Mouse (Mus musculus): ENCODE data around the gene Cox7a1. TPM values are rescaled to one million over a fixed set of nuclear protein-coding genes. Genes with fewer than 3 reads are reported as not detected.

Cox7a1 gene
- total RNA-seq, 2 experiments from 2014 or later = 827 to 966 TPM

DNA sequence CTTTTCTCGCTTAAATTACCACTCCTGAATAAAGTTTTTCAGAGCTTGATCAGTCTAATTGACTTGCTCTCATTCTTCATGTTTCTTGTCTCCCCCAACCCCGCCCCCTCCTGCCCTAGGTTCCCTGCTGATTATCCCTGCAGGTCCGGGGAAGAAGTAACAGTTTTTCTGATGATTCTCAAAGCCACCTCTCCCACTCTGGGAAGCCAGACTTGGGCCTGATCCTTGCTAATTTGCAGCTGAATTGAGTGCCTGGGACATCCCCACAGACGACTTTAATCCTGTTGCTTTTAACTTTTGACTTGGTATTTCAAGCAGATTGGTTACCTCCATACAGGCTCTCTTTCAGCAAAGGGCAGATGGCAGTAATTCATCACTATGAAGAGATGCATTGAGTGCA is 27.1 kb downstream of the Cox7a1 start:
- intact Hi-C loops (cut with DNase I; ENCODE audit: low total_unique reads) = loop anchor here (5.0 kb wide), 1 partner anchor 34 kb away; no protein-coding TSS in a partner anchor
- DNase-seq = no peak

DNA sequence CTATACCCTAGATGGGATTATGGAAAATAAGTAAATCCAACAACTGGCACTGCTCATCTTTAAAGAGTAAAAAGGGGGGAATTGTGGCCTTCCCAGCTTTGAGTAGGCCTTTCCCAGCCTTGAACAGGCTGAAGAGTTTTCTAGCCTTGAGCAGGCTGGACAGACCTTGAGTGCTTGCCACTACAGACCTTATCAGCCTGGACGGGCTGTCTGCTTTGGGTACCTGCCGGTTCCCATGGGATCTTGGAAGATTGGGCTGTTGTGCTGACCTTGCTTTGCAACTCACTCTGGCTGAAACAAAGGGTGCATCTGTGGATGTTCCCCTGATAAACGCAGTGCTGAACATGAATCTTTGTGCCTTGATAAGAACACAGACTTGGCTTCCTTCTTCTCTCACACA is 29.9 kb downstream of the Cox7a1 start:
- intact Hi-C loops (cut with DNase I; ENCODE audit: low total_unique reads) = loop anchor here (5.0 kb wide), 1 partner anchor 37 kb away; no protein-coding TSS in a partner anchor

DNA sequence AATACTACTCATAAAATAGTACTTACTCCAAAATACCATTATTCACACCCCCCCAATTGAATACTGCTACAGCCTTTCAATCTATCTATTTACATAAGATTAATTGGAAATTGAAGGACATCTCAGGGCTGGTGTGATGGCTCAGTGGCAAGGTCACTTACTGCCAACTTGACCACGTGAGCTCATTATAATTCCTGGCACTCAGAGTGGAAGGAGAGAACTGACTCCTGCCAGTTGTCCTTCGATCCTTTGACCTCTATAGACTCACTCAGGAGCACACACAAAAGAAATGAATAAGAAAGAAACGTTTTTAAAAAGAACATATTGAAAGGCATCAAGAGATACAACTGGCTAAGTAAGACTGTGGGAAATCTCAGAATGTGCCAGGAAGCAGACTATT is 31.9 kb downstream of the Cox7a1 start:
- intact Hi-C loops (cut with DNase I; ENCODE audit: low total_unique reads) = no loop called here
- no peak for DNase-seq

More for the DNA sequence above, 29.9 kb downstream of the Cox7a1 start:
- DNase-seq = no peak

DNA sequence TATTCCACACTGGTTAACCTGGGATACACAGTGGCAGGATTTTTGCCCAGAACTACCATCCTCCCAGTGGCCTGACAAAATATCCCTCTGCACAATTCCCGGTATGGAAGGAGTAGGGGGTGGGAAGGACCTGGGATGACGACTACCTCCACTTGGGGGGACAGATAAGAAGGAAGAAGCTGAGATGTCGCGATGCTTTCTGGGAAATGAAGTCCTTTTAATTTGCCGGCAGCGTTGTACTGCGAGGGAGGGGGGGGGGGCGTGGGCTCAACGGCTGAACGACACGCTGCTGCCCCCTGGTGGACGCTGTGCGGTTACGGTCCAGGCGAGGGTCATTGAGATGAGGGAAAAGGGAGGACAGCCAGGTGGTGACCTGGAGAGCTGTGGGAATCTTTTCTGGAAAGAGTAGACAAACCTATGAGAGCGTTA is 32.8 kb downstream of the Cox7a1 start:
- intact Hi-C loops (cut with DNase I; ENCODE audit: low total_unique reads) = no loop called here
- DNase-seq = peak; percentile 79

GRCm38 (mm10) chr7:30217277-30217676 is 33.3 kb downstream of the Cox7a1 start:
- DNase-seq = no peak
- intact Hi-C loops (cut with DNase I; ENCODE audit: low total_unique reads) = no loop called here

DNA sequence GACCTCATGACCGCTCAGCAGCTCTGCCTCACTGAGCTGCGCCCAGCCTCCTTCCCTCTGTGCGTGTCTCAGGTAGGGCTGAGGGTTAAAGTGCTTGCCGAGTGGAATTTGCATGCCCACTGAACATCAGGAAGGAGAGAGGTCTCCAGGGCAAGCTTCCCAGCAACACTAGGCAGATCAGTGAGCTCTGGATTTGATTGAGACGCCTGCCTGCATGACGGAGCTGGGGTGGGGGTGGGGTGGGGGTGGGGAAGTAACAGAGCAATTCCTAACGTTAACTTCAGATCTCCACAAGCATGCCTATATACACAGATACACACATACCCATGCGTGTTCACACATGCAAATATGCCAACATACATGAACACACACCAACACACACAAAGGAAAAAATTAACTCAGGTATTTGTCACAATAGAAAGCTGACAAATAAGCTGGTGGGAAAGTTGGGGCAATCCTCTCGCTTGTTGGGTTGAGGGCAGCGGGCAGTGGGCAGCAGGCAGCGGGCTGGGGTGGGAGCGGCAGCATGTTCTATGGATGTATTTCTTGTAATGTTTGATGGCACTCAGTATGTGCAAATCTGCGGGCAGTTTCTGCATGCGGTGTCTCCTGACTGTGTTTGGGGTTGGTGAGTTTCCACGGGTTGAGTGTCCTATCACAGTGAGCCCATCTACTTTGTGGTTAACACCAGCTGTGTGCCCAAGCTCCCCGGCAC is 35.5 kb downstream of the Cox7a1 start:
- DNase-seq = peak; percentile 56

DNA sequence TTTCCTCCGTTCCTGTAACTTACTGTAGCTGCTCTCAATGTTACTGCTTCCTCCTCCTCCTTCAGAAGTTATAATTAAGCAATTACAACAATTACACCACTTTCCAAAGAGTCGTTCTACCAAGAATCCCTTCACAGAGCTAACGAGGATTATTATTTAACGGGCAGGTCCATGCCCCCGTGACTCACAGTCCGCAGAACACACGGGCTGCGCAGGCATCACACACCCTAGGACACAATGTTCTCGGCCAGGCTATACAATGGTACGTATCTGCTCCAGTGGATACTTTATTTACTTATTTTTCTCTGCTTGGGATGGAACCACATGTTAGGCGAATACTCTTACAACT is 36.0 kb downstream of the Cox7a1 start:
- intact Hi-C loops (cut with DNase I; ENCODE audit: low total_unique reads) = no loop called here
- DNase-seq = no peak

More for the DNA sequence above, 35.5 kb downstream of the Cox7a1 start:
- intact Hi-C loops (cut with DNase I; ENCODE audit: low total_unique reads) = no loop called here

DNA sequence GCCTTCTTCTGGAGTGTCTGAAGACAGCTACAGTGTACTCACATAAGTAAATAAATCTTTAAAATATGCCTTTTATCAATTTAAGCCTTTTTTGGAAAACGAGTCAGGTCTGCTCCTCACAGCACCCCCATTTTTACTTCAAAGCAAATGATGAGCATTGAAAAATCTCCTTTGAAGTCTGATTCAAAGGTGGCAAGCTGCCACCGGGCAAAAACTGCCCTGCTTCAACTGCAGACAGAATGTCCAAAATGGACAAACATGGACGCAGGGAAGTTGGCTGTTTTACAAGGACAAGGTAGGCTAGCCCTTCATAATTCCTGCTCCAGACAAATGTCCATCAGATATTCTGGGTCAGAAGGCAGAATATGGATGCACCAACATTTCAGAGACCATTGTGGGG is 37.5 kb downstream of the Cox7a1 start:
- no peak for DNase-seq
- intact Hi-C loops (cut with DNase I; ENCODE audit: low total_unique reads) = no loop called here

DNA sequence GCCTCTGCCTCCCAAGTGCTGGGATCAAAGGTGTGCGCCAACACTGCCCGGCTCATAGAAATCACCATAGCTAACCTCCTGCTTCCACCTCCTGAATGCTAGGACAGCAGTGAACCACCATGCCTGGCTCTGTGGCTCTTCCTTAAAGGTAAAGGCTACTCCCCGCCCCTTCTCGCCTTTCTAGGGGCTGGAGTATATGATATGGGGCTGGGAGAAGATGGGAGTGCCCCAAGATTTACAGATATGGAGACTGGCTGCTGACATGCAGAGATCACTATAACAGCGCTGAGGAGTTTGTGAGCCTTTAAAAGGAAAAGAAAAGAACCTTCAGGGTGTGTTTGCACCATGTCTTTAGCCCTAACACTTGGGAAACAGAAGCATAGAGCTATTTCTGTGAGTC is 38.3 kb downstream of the Cox7a1 start:
- intact Hi-C loops (cut with DNase I; ENCODE audit: low total_unique reads) = no loop called here
- DNase-seq = no peak

DNA sequence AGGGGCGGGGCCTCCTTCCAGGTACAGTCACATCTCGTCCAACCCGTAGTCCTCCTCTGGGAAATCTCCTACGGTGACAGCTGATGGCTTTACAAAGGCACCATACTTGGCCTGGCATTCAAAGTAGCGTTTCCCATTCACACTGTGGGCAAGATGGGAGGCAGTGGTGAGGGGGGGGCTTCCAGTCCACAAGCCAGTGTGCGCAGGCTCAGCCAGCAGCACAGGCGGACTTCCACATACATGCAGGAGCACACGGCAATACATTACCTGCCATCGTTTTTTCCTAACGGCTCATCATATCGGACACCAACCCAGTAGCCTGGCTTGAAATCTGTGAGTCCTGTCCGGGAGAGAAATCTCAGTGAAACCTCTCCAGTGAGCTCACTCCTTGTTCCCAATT is 40.3 kb downstream of the Cox7a1 start:
- intact Hi-C loops (cut with DNase I; ENCODE audit: low total_unique reads) = no loop called here
- no peak for DNase-seq

GRCm38 (mm10) chr7:30231328-30231668 is 47.4 kb downstream of the Cox7a1 start:
- intact Hi-C loops (cut with DNase I; ENCODE audit: low total_unique reads) = loop anchor here (10.0 kb wide), 1 partner anchor 74 kb away; the partner anchor contains the start of gene Alkbh6
- no peak for DNase-seq

- peak; percentile 99 for DNase-seq
- intact Hi-C loops (cut with DNase I; ENCODE audit: low total_unique reads) = loop anchor here (10.0 kb wide), 1 partner anchor 73 kb away; the partner anchor contains the start of gene Alkbh6
Measured at GRCm38 (mm10) chr7:30231669-30232454, 47.9 kb downstream of the Cox7a1 start, which contains the start of the genes Polr2i and Tbcb. TSS of gene Polr2i (plus strand) at chr7:30231948. TSS of gene Tbcb (minus strand) at chr7:30232272.

- DNase-seq = peak; percentile 63
- intact Hi-C loops (cut with DNase I; ENCODE audit: low total_unique reads) = loop anchor here (10.0 kb wide), 1 partner anchor 72 kb away; the partner anchor contains the start of gene Alkbh6
Measured at GRCm38 (mm10) chr7:30232631-30233148, 48.7 kb downstream of the Cox7a1 start.

DNA sequence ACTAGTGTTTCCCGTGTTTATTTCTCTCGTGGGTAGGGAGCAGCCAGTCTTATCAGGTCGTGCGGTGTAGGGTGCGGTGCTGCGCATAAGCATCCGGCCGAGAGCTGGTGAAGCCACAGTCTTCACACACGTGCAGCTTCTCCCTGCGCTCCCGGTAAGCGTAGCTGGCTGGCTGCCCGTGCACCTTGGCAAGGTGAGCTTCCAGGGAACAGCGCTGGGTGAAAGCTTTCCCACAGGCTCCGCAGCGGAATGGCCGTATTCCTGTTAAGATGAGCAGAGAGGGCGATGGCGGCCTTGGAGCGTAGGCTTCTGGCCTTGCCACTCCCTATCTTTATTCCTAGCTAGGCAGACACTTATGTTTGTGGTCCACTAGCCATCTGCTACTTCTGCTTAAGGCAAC is 49.4 kb downstream of the Cox7a1 start:
- intact Hi-C loops (cut with DNase I; ENCODE audit: low total_unique reads) = loop anchor here (10.0 kb wide), 1 partner anchor 71 kb away; the partner anchor contains the start of gene Alkbh6
- no peak for DNase-seq

DNA sequence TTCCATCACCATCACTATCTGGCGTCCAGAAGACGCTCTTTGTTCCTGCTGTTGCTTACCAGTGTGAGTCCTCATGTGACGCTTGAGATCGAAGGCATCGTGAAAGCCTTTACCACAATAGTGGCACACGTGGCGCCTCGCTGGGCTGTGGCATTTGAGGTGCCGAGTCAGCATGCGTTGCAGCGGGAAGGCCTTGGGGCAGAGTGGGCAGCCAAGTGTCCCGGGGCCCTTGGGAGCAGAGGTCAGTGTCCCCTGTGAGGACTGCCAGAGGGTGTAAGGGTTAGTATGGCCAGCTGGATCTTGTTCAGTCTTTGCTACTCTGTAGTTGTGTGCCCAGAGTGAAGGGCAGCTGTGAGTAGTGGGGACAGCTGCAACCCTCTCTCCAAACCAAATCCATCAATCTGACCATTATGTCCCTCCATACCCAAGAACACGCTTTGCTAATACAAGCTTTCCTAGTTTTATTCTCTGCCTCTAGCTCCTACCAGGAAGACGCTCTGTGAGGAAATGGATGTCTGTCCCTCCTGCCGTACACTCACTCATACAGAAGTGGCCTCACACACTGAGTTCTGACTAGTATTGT is 50.4 kb downstream of the Cox7a1 start:
- peak; percentile 40 for DNase-seq
- intact Hi-C loops (cut with DNase I; ENCODE audit: low total_unique reads) = loop anchor here (10.0 kb wide), 1 partner anchor 70 kb away; the partner anchor contains the start of gene Alkbh6

GRCm38 (mm10) chr7:30235091-30235490 is 51.1 kb downstream of the Cox7a1 start:
- DNase-seq = no peak
- intact Hi-C loops (cut with DNase I; ENCODE audit: low total_unique reads) = loop anchor here (5.0 to 10.0 kb wide), 2 partner anchors 42 to 70 kb away; partner anchors contain the start of gene Alkbh6

- intact Hi-C loops (cut with DNase I; ENCODE audit: low total_unique reads) = loop anchor here (5.0 to 10.0 kb wide), 2 partner anchors 42 to 69 kb away; partner anchors contain the start of gene Alkbh6
- no peak for DNase-seq
Measured at GRCm38 (mm10) chr7:30235625-30236024, 51.7 kb downstream of the Cox7a1 start, which contains the start of gene Ovol3. TSS of gene Ovol3 (minus strand) at chr7:30235725.
